Mouse (Mus musculus) erythroid progenitor cell, adult 5-6 weeks (primary cell): Measurements from ENCODE around the gene Slc25a17. TPM values are rescaled to one million over a fixed set of nuclear protein-coding genes. Genes with fewer than 3 reads are reported as not detected.

ENCODE experiments used
- ATAC-seq: replicated peaks from 2 replicates; pipeline ENCODE4 v1.8.0; 2016; ENCODE audit warnings: moderate number of reproducible peaks, mild to moderate bottlenecking, moderate TSS enrichment, inconsistent platforms; ENCODE audit not compliant: poor library complexity, low FRiP score, severe bottlenecking
- total RNA-seq, 2 experiments: library from RNA; stranded (forward) in 1 of 2; stranded (reverse) in 1 of 2; fragments of 150-400 nt in 1 of 2; fragments of 186-747, 209-891 nt in 1 of 2; gene quantifications; 2 replicates each; pipeline versions ENCODE4 v1.2.3 to v1.2.4; 2015 to 2017; ENCODE audit warnings: low replicate concordance in 2 of 2

Gene Slc25a17
- total RNA-seq, 2 experiments from 2014 or later = 35.9 to 36.0 TPM

GRCm38 (mm10) chr15:81305035-81305434 is 55.6 kb downstream of the Slc25a17 start:
- no peak for ATAC-seq

- ATAC-seq = no peak
These were observed 56.6 kb downstream of the Slc25a17 start for GRCm38 (mm10) chr15:81304006-81304405.

- ATAC-seq = no peak
These were observed 58.3 kb downstream of the Slc25a17 start for GRCm38 (mm10) chr15:81302151-81302808.

GRCm38 (mm10) chr15:81301193-81302070 is 59.2 kb downstream of the Slc25a17 start:
- ATAC-seq = no peak

- ATAC-seq = no peak
These were observed 60.0 kb downstream of the Slc25a17 start for GRCm38 (mm10) chr15:81300520-81301069.

- ATAC-seq = no peak
These were observed 61.1 kb downstream of the Slc25a17 start for GRCm38 (mm10) chr15:81299549-81299948.

GRCm38 (mm10) chr15:81298213-81298612 is 62.4 kb downstream of the Slc25a17 start:
- no peak for ATAC-seq

GRCm38 (mm10) chr15:81297543-81297942 is 63.1 kb downstream of the Slc25a17 start:
- no peak for ATAC-seq

- ATAC-seq = no peak
These were observed 65.7 kb downstream of the Slc25a17 start for GRCm38 (mm10) chr15:81294897-81295296.

GRCm38 (mm10) chr15:81294386-81294785 is 66.2 kb downstream of the Slc25a17 start:
- no peak for ATAC-seq

GRCm38 (mm10) chr15:81290747-81291146 is 69.9 kb downstream of the Slc25a17 start:
- no peak for ATAC-seq

GRCm38 (mm10) chr15:81290230-81290629 is 70.4 kb downstream of the Slc25a17 start:
- 0 out of 2 replicates have a peak, but pooled peaks have one; percentile 57 for ATAC-seq

GRCm38 (mm10) chr15:81284121-81284734 is 76.4 kb downstream of the Slc25a17 start:
- no peak for ATAC-seq

GRCm38 (mm10) chr15:81278699-81279098 is 81.9 kb downstream of the Slc25a17 start:
- ATAC-seq = no peak

GRCm38 (mm10) chr15:81277928-81278327 is 82.7 kb downstream of the Slc25a17 start:
- ATAC-seq = no peak

GRCm38 (mm10) chr15:81273361-81273760 is 87.3 kb downstream of the Slc25a17 start:
- ATAC-seq = no peak

GRCm38 (mm10) chr15:81272305-81273053 is 88.1 kb downstream of the Slc25a17 start:
- no peak for ATAC-seq
